22 mouse cellular contexts compared by ENCODE assay signal in genomic region chrX:135189924-135190323, GRCm38 (mm10). TPM values are rescaled to one million over a fixed set of nuclear protein-coding genes. Genes with fewer than 3 reads are reported as not detected.
ATAC-seq lines count a peak whose summit lies in the region.
"Had no signal": no experiment of that assay in that cellular context is flagged by ENCODE, and none has a peak within 500 bp of the region (broad histone marks: within the 10 kb centered on the region; RNA-seq: fewer than 3 reads in every experiment).

No protein-coding gene starts in this region.

- ATAC-seq in activated CD4-positive, CD25-positive, alpha-beta regulatory T cell, adult 4 months = peak; percentile 32
- 0 out of 2 replicates have a peak, but pooled peaks have one; percentile 54 for ATAC-seq in common myeloid progenitor, adult 5-6 weeks (replicated peaks; ENCODE audit: low read depth, poor library complexity, severe bottlenecking)
- ATAC-seq in granulocyte monocyte progenitor cell, adult 5-6 weeks (replicated peaks; ENCODE audit: poor library complexity, severe bottlenecking) = peak; percentile 44; the same call in 1 of the 2 replicates
- ATAC-seq in megakaryocyte, adult 5-6 weeks (ENCODE audit: poor library complexity, severe bottlenecking) = peak; percentile 51; the same call in 1 of the 2 replicates
- ATAC-seq in megakaryocyte progenitor cell, adult 5-6 weeks (replicated peaks; ENCODE audit: poor library complexity) = 0 out of 2 replicates have a peak, but pooled peaks have one; percentile 39
- ATAC-seq in neutrophil, adult 5-6 weeks (ENCODE audit: extremely low read depth, insufficient number of reproducible peaks, low FRiP score, poor library complexity, severe bottlenecking) = 0 out of 2 replicates have a peak, but pooled peaks have one; percentile 26

RNA-seq across cellular contexts. Expression of gene Gm15023, which starts 12.5 kb away (rescaled TPM):
- polyA plus RNA-seq in activated CD4-positive, CD25-positive, alpha-beta regulatory T cell, adult 4 months (2017; shearing (Covaris generic)) = under 1 TPM in 1 of 2 experiments, not detected in 1; 0.12 TPM
- not detected in 2 replicates for total RNA-seq in common myeloid progenitor, adult 5-6 weeks (2017)
- total RNA-seq in granulocyte monocyte progenitor cell, adult 5-6 weeks (2014; fragmentation: Nextera tagmentation) = 0.15 TPM in 1 of 2 replicates, not detected in the other
- total RNA-seq in granulocyte monocyte progenitor cell, adult 5-6 weeks (2017) = not detected in 2 replicates
- 0.18 TPM in 1 of 2 replicates, not detected in the other for total RNA-seq in megakaryocyte, adult 5-6 weeks (2015)
- not detected in 2 replicates for total RNA-seq in megakaryocyte, adult 5-6 weeks (2017)
- not detected in 2 replicates for total RNA-seq in megakaryocyte progenitor cell, adult 5-6 weeks (2015)
- not detected in 2 replicates for total RNA-seq in megakaryocyte progenitor cell, adult 5-6 weeks (2017)
- total RNA-seq in neutrophil, adult 5-6 weeks (2017) = not detected in 2 replicates
- total RNA-seq: adrenal gland, adult 18-20 months; adrenal gland, adult 2 months; adrenal gland, adult 8-10 months; adrenal gland, postnatal 10 days; adrenal gland, postnatal 14 days; adrenal gland, postnatal 25 days; adrenal gland, postnatal 36 days; adrenal gland, postnatal 4 days; G1E; MEL had no signal
- polyA plus RNA-seq: adrenal gland, adult 2 months; brain, embryonic 14.5 days; C2C12; cerebellum, adult 2 months; G1E; Patski had no signal

RNA-seq across cellular contexts. Expression of gene Tceal6, which starts 20.6 kb away (rescaled TPM):
- polyA plus RNA-seq in activated CD4-positive, CD25-positive, alpha-beta regulatory T cell, adult 4 months (2017; shearing (Covaris generic)) = not detected
- not detected in 2 replicates for total RNA-seq in common myeloid progenitor, adult 5-6 weeks (2017)
- not detected in 2 replicates for total RNA-seq in granulocyte monocyte progenitor cell, adult 5-6 weeks (2014; fragmentation: Nextera tagmentation)
- total RNA-seq in granulocyte monocyte progenitor cell, adult 5-6 weeks (2017) = not detected in 2 replicates
- total RNA-seq in megakaryocyte, adult 5-6 weeks (2015) = not detected in 2 replicates
- not detected in 2 replicates for total RNA-seq in megakaryocyte, adult 5-6 weeks (2017)
- total RNA-seq in megakaryocyte progenitor cell, adult 5-6 weeks (2015) = not detected in 2 replicates
- total RNA-seq in megakaryocyte progenitor cell, adult 5-6 weeks (2017) = not detected in 2 replicates
- total RNA-seq in neutrophil, adult 5-6 weeks (2017) = not detected in 2 replicates
- total RNA-seq: CH12.LX, G1E, MEL had no signal
- polyA plus RNA-seq: C2C12; CD4-positive, CD25-positive, alpha-beta regulatory T cell, adult 4 months; G1E; Patski had no signal

Comparison
In these comparisons a context has a peak if more than half of its experiments do, and no peak if none do; other contexts are left out.
1. Peak in every context shown above with its lines: ATAC-seq.